Mouse (Mus musculus) adrenal gland, postnatal 4 days (tissue): ENCODE data around the gene Acsbg2. TPM values are rescaled to one million over a fixed set of nuclear protein-coding genes. Genes with fewer than 3 reads are reported as not detected.

Experiments
- DNase-seq, 2 experiments: peaks; one replicate each; pipeline ENCODE4 v3.0.0; 2021 to 2022; ENCODE audit warnings: low spot score in 2 of 2, mixed read lengths in 2 of 2
- total RNA-seq, 2 experiments: library from RNA; stranded (reverse); gene quantifications; 2 replicates each; pipeline ENCODE4 v1.2.3; 2021

Gene Acsbg2
- total RNA-seq, 2 experiments from 2014 or later = 0.25 TPM; not detected in 1

GRCm38 (mm10) chr17:56826718-56827117 is 47.5 kb downstream of the Acsbg2 start:
- DNase-seq = no peak

- DNase-seq = no peak
Observed at GRCm38 (mm10) chr17:56823352-56823751, 50.9 kb downstream of the Acsbg2 start.

- DNase-seq = no peak
Observed at GRCm38 (mm10) chr17:56822380-56822779, 51.9 kb downstream of the Acsbg2 start.

- DNase-seq = no peak
Observed at GRCm38 (mm10) chr17:56819694-56820111, 54.5 kb downstream of the Acsbg2 start.

GRCm38 (mm10) chr17:56819032-56819545 is 55.2 kb downstream of the Acsbg2 start:
- DNase-seq = no peak

GRCm38 (mm10) chr17:56818067-56818636 is 56.1 kb downstream of the Acsbg2 start:
- DNase-seq = no peak

- DNase-seq = no peak
Observed at GRCm38 (mm10) chr17:56815057-56815345, 59.2 kb downstream of the Acsbg2 start.

GRCm38 (mm10) chr17:56814316-56815056 is 59.8 kb downstream of the Acsbg2 start:
- DNase-seq = peak in 1 of 2 experiments; percentile 44

- peak; percentile 80 to 87 for DNase-seq
Observed at GRCm38 (mm10) chr17:56810245-56810644, 64.0 kb downstream of the Acsbg2 start.

GRCm38 (mm10) chr17:56808518-56808917 is 65.7 kb downstream of the Acsbg2 start:
- DNase-seq = peak in 1 of 2 experiments; percentile 63

GRCm38 (mm10) chr17:56805784-56806183 is 68.5 kb downstream of the Acsbg2 start:
- no peak for DNase-seq

- DNase-seq = no peak
Observed at GRCm38 (mm10) chr17:56804952-56805351, 69.3 kb downstream of the Acsbg2 start.

- no peak for DNase-seq
Observed at GRCm38 (mm10) chr17:56802065-56802464, 72.2 kb downstream of the Acsbg2 start.

GRCm38 (mm10) chr17:56799276-56799675 is 75.0 kb downstream of the Acsbg2 start:
- DNase-seq = no peak

- DNase-seq = no peak
Observed at GRCm38 (mm10) chr17:56793614-56794319, 80.5 kb downstream of the Acsbg2 start.

Other genes with a start within 250 kb of the Acsbg2 start
- gene Lonp1, start 247.6 kb downstream of the Acsbg2 start, total RNA-seq = 100 to 1,000 TPM; 306 to 318 TPM
- 1 to 10 TPM; 2.4 to 2.7 TPM for gene Catsperd, start 246.3 kb downstream of the Acsbg2 start, total RNA-seq
- 10 to 100 TPM; 88.1 to 89.6 TPM for gene Ranbp3, start 201.2 kb downstream of the Acsbg2 start, total RNA-seq
- 100 to 1,000 TPM; 244 to 256 TPM for gene Ndufa11, start 156.7 kb downstream of the Acsbg2 start, total RNA-seq
- 10 to 100 TPM; 31.4 to 34.4 TPM for gene Vmac, start 156.4 kb downstream of the Acsbg2 start, total RNA-seq
- gene Nrtn, start 116.9 kb downstream of the Acsbg2 start, total RNA-seq = 1 to 10 TPM; 4.1 to 5.2 TPM
- 10 to 100 TPM; 53.0 to 56.2 TPM for gene Dus3l, start 109.7 kb downstream of the Acsbg2 start, total RNA-seq
- under 1 TPM; 0.76 to 0.90 TPM for gene Prr22, start 104.2 kb downstream of the Acsbg2 start, total RNA-seq
- gene Rfx2, start 43.4 kb downstream of the Acsbg2 start, total RNA-seq = 1 to 10 TPM; 7.4 to 7.6 TPM
- 1 to 10 TPM; 1.1 to 2.7 TPM for gene 1700061G19Rik, start 1.0 kb upstream of the Acsbg2 start, total RNA-seq
- gene Mllt1, start 61.0 kb upstream of the Acsbg2 start, total RNA-seq = 10 to 100 TPM; 34.4 to 38.9 TPM
- gene Acer1, start 107.7 kb upstream of the Acsbg2 start, total RNA-seq = under 1 TPM; 0.17 to 0.28 TPM
- gene Clpp, start 115.9 kb upstream of the Acsbg2 start, total RNA-seq = 10 to 100 TPM; 79.6 to 82.7 TPM
- 10 to 100 TPM; 63.6 to 63.7 TPM for gene Alkbh7, start 122.9 kb upstream of the Acsbg2 start, total RNA-seq
- gene Pspn, start 125.6 kb upstream of the Acsbg2 start, total RNA-seq = 1 to 10 TPM in 1 of 2 experiments, not detected in 1; 1.8 TPM
- gene Gtf2f1, start 136.8 kb upstream of the Acsbg2 start, total RNA-seq = 10 to 100 TPM; 55.7 to 58.6 TPM
- gene Gm17949, start 137.0 kb upstream of the Acsbg2 start, total RNA-seq = under 1 TPM; 0.25 to 0.45 TPM
- gene Khsrp, start 157.1 kb upstream of the Acsbg2 start, total RNA-seq = 100 to 1,000 TPM; 141 to 156 TPM
- gene Slc25a41, start 167.2 kb upstream of the Acsbg2 start, total RNA-seq = not detected
- 1 to 10 TPM; 2.6 to 7.3 TPM for gene Crb3, start 184.7 kb upstream of the Acsbg2 start, total RNA-seq
- gene Slc25a23, start 185.4 kb upstream of the Acsbg2 start, total RNA-seq = 10 to 100 TPM; 80.0 to 85.9 TPM
- gene Dennd1c, start 204.1 kb upstream of the Acsbg2 start, total RNA-seq = 1 to 10 TPM; 1.6 to 2.6 TPM
- gene Tubb4a, start 213.3 kb upstream of the Acsbg2 start, total RNA-seq = 10 to 100 TPM; 15.7 to 27.3 TPM
- gene Tnfsf9, start 230.9 kb upstream of the Acsbg2 start, total RNA-seq = under 1 TPM; 0.40 to 0.45 TPM